Mouse (Mus musculus): ENCODE measurements at regions not wholly inside any gene's neighbourhood (a gene's known extent, or its start where the extent isn't known, plus 50 kb on each side); places are given as distances from the start of the nearest gene placed in this dataset.

- WGBS = 76% methylated on average over 4 of the region's 4 CpGs
- Histone ChIP-seq H3K36me3 (ENCODE audit: control insufficient read depth, insufficient read depth, low read length) (no peaks in the 10 kb centered on the region), H3K4me3 (ENCODE audit: control insufficient read depth, insufficient read depth, low read length) (no peak overlapping the region), H3K27ac (ENCODE audit: control insufficient read depth, insufficient read depth, low read length) (no peak overlapping the region), H3K27me3 (ENCODE audit: control insufficient read depth, insufficient read depth, low read length) (no peaks in the 10 kb centered on the region), H3K4me1 (replicated peaks; ENCODE audit: control insufficient read depth, insufficient read depth, low read length) (no peaks in the 10 kb centered on the region)
- DNase-seq = no peak
- no peak for TF ChIP-seq CTCF (IDR thresholded peaks at IDR 0.05; ENCODE audit: borderline replicate concordance, control insufficient read depth, extremely low read depth, insufficient read depth, low read length, poor library complexity)
- no peak for TF ChIP-seq POLR2A (IDR thresholded peaks at IDR 0.05; ENCODE audit: control insufficient read depth, extremely low read depth, insufficient read depth, low read length, poor library complexity)
These were observed 155.0 kb upstream of the Tmem161b start for GRCm38 (mm10) chr13:84066960-84067665.

DNA sequence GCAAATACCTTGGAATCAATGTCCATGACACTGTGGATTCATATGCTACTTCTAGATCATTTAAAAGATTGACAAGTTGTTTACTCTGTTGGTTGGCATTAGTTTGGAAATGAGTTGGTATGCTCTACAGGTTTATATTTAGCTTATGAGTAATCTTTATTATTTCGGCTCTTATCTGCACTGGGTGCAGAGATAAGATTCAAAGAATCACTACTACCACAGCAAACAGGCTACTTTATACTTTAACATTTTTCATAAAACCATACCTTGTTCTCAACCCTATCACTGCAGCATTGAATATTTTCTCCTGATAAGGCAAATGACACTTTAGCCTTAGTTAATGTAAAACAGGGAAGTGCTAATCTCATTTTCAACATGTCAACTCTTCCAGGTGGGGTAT is 153.7 kb upstream of the Tmem161b start:
- TF ChIP-seq CTCF (IDR thresholded peaks at IDR 0.05; ENCODE audit: borderline replicate concordance, control insufficient read depth, extremely low read depth, insufficient read depth, low read length, poor library complexity) = no peak
- no peaks in the 10 kb centered on the region for H3K4me1 ChIP-seq (replicated peaks; ENCODE audit: control insufficient read depth, insufficient read depth, low read length)
- DNase-seq = no peak
- no peak overlapping the region for H3K27ac ChIP-seq (ENCODE audit: control insufficient read depth, insufficient read depth, low read length)
- H3K36me3 ChIP-seq (ENCODE audit: control insufficient read depth, insufficient read depth, low read length) = no peaks in the 10 kb centered on the region
- WGBS = 93% methylated on average over 1 of the region's 1 CpGs
- no peaks in the 10 kb centered on the region for H3K27me3 ChIP-seq (ENCODE audit: control insufficient read depth, insufficient read depth, low read length)
- H3K4me3 ChIP-seq (ENCODE audit: control insufficient read depth, insufficient read depth, low read length) = no peak overlapping the region
